Mouse (Mus musculus): ENCODE measurements around the gene Dab2ip. TPM values are rescaled to one million over a fixed set of nuclear protein-coding genes. Genes with fewer than 3 reads are reported as not detected.

Gene Dab2ip
- total and polyA plus RNA-seq, 2 experiments, result 4.1 to 8.4 TPM

DNA sequence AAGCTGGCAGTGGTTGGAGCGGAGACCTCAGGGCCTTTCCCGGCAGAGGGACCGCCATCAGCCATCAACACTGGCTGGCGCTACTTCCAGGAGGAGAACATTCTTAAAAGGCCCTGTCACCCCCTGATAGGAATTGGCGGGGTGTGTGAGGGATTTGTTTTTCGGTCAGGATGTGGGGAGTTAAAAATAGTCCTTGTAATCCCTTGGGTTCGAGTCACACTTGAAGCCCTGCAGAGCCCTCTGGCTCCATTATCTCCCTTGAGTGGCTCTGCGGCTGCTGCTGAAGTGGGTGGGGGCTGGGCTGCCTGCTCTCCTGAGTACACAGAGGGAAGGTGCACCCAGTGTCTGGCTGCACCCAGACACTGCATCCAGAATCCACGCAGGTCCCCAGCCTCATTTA lies 30.3 kb downstream of the Dab2ip start:
- Histone ChIP-seq H3K36me3 (ENCODE audit: control insufficient read depth, insufficient read depth, low read length) (no peaks in the 10 kb centered on the region), H3K9ac (ENCODE audit: low read depth, low read length) (no peak overlapping the region), H3K79me2 (ENCODE audit: control insufficient read depth, insufficient read depth, low read length) (no peaks in the 10 kb centered on the region), H3K4me1 (ENCODE audit: control insufficient read depth, insufficient read depth, low read length) (no peaks in the 10 kb centered on the region; the same call in 1 of the 2 replicates), H3K27me3 (ENCODE audit: control insufficient read depth, insufficient read depth, low read length) (0 out of 2 replicates have a peak, but pooled peaks cover 2% of the 10 kb centered on the region), H3K27ac (replicated peaks; ENCODE audit: insufficient read depth, low read depth, low read length) (no peak overlapping the region), H3K4me3 (ENCODE audit: insufficient read depth, low read depth, low read length) (no peak overlapping the region)
- WGBS, result 85% methylated on average over 9 of the region's 9 CpGs
- TF ChIP-seq CTCF (IDR thresholded peaks at IDR 0.05; ENCODE audit: low read depth, low read length), result no peak
- TF ChIP-seq POLR2A (IDR thresholded peaks at IDR 0.05; ENCODE audit: extremely low read depth, insufficient read depth, low read length), result no peak
- no peak for DNase-seq (ENCODE audit: extremely low read depth, low read depth, low spot score)

DNA sequence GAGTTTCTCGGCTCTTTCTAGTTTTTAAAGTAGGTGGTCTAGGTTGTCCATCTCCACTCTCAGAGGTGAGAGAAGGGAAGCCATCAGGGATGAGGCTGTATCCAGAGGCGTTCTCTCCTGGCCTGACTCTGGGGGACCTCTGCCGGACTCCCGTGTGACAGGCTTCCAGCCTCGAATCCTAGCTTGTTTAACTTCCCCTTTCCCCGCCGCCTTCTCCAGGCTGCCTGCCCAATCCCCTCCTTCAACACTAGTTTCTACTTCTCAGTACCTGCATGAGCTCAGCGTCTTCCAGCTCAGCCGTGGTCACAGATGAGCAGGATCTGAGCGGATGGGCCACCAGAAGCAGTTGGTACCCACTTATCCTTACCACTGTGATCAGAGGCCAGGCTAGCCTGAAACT lies 31.3 kb downstream of the Dab2ip start:
- Histone ChIP-seq H3K4me1 (ENCODE audit: control insufficient read depth, insufficient read depth, low read length) (no peaks in the 10 kb centered on the region; the same call in 1 of the 2 replicates), H3K9ac (ENCODE audit: low read depth, low read length) (no peak overlapping the region), H3K27ac (replicated peaks; ENCODE audit: insufficient read depth, low read depth, low read length) (no peak overlapping the region), H3K79me2 (ENCODE audit: control insufficient read depth, insufficient read depth, low read length) (no peaks in the 10 kb centered on the region), H3K4me3 (ENCODE audit: insufficient read depth, low read depth, low read length) (no peak overlapping the region), H3K27me3 (ENCODE audit: control insufficient read depth, insufficient read depth, low read length) (0 out of 2 replicates have a peak, but pooled peaks cover 2% of the 10 kb centered on the region), H3K36me3 (ENCODE audit: control insufficient read depth, insufficient read depth, low read length) (no peaks in the 10 kb centered on the region)
- TF ChIP-seq CTCF (IDR thresholded peaks at IDR 0.05; ENCODE audit: low read depth, low read length) (no peak), POLR2A (IDR thresholded peaks at IDR 0.05; ENCODE audit: extremely low read depth, insufficient read depth, low read length) (no peak)
- 77% methylated on average over 10 of the region's 10 CpGs for WGBS
- DNase-seq (ENCODE audit: extremely low read depth, low read depth, low spot score), result no peak

DNA sequence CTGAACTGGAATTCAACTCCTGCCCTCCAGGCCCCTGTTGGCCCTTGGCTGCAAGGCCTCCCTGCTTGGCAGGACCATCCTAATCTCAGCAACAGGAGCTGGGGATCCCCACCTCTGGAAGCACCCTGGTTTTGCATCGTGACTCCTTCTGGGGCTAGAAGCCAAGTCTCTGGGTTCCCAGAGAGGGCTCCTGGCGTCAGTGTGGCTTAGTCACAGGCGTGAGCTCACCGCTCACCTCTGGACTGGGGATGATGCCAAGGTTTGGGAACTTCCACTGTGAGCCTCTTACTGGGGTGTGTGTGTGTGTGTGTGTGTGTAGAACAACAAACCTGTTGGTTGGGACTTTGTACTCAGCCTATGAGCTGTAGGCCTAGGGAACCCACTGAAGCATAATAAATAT lies 31.7 kb downstream of the Dab2ip start:
- Histone ChIP-seq H3K4me3 (ENCODE audit: insufficient read depth, low read depth, low read length) (no peak overlapping the region), H3K27me3 (ENCODE audit: control insufficient read depth, insufficient read depth, low read length) (0 out of 2 replicates have a peak, but pooled peaks cover 2% of the 10 kb centered on the region), H3K36me3 (ENCODE audit: control insufficient read depth, insufficient read depth, low read length) (no peaks in the 10 kb centered on the region), H3K79me2 (ENCODE audit: control insufficient read depth, insufficient read depth, low read length) (no peaks in the 10 kb centered on the region), H3K27ac (replicated peaks; ENCODE audit: insufficient read depth, low read depth, low read length) (no peak overlapping the region), H3K4me1 (ENCODE audit: control insufficient read depth, insufficient read depth, low read length) (no peaks in the 10 kb centered on the region; the same call in 1 of the 2 replicates), H3K9ac (ENCODE audit: low read depth, low read length) (no peak overlapping the region)
- WGBS, result 22% methylated on average over 4 of the region's 4 CpGs
- peak; percentile 68 for DNase-seq (ENCODE audit: extremely low read depth, low read depth, low spot score)
- TF ChIP-seq CTCF (IDR thresholded peaks at IDR 0.05; ENCODE audit: low read depth, low read length) (no peak), POLR2A (IDR thresholded peaks at IDR 0.05; ENCODE audit: extremely low read depth, insufficient read depth, low read length) (no peak)

DNA sequence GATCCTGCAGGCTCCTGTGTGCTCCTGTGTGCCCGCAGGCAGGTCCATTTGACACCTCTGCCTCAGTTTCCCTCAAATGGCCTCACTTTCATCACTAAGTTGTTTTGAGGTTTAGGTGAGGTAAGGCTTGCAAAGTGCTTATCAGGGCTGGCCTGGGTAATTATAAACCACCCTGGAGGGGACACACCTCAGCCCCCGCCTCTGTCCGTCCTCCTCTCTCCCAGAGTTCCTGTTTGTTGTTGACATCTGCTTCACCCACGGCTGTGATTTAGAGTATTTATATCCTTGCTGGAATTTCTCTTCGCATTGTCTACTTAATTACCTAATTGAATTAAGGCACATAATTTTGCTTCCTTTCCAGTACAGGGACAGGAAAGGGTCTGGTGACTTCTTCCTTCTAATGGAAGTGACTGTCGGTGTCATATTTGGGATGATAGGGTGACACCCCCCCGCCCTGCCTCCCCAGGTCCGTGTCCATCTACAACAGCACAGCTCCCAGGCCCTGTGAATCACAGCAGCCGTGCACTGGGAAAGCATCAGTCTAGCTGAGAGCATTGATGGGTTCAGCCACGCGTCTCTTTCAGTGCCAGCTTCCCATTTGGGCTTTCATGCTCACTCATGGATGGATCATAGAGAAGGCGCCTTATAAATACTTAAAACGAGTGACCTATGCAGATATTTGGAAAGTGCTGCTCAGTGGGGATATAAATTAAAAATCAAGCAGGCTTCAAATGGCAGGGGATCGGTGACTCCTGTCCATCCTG lies 34.1 kb downstream of the Dab2ip start:
- H3K27ac ChIP-seq (replicated peaks; ENCODE audit: insufficient read depth, low read depth, low read length), result no peak overlapping the region
- TF ChIP-seq POLR2A (IDR thresholded peaks at IDR 0.05; ENCODE audit: extremely low read depth, insufficient read depth, low read length) (no peak), CTCF (IDR thresholded peaks at IDR 0.05; ENCODE audit: low read depth, low read length) (no peak)
- H3K79me2 ChIP-seq (ENCODE audit: control insufficient read depth, insufficient read depth, low read length), result no peaks in the 10 kb centered on the region
- H3K36me3 ChIP-seq (ENCODE audit: control insufficient read depth, insufficient read depth, low read length), result no peaks in the 10 kb centered on the region
- DNase-seq (ENCODE audit: extremely low read depth, low read depth, low spot score), result no peak
- H3K9ac ChIP-seq (ENCODE audit: low read depth, low read length), result no peak overlapping the region
- no peak overlapping the region for H3K4me3 ChIP-seq (ENCODE audit: insufficient read depth, low read depth, low read length)
- H3K4me1 ChIP-seq (ENCODE audit: control insufficient read depth, insufficient read depth, low read length), result no peaks in the 10 kb centered on the region; the same call in 1 of the 2 replicates
- WGBS, result 83% methylated on average over 14 of the region's 14 CpGs
- H3K27me3 ChIP-seq (ENCODE audit: control insufficient read depth, insufficient read depth, low read length), result 0 out of 2 replicates have a peak, but pooled peaks cover 2% of the 10 kb centered on the region

DNA sequence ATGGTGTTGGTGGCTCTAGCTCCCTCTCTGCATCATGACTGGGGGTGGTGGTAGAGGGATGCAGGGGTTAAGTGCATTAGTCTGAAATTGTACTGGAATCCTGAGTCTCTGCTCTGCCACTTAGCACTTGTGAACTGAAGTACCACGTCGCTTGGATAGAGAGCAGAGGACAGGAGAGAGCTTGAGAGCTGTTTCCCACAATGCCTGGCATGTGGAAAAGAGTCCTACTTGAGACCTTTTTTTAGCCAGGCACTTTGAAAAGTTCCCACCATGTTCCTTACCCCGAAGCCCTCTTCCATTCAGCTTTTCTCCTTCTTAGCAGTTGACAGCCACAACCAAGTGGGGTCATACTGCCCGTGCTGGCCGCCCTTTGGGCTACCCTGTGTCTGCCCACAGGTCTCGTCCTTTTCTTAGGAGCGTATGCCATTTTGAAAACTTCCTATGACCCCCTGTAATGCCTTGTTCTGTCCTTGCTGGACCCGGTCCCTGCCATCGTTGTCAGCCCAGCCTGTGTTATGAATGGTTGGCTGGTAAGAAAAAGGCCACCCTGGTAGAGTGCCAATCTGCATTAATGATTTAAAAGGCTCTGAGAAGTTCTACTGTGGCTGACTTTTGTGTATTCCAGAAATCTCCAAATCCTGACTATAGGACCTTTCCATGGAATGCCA lies 34.8 kb downstream of the Dab2ip start:
- Histone ChIP-seq H3K79me2 (ENCODE audit: control insufficient read depth, insufficient read depth, low read length) (no peaks in the 10 kb centered on the region), H3K4me1 (ENCODE audit: control insufficient read depth, insufficient read depth, low read length) (no peaks in the 10 kb centered on the region; the same call in 1 of the 2 replicates)

More for the DNA sequence above, 34.8 kb downstream of the Dab2ip start:
- TF ChIP-seq POLR2A (IDR thresholded peaks at IDR 0.05; ENCODE audit: extremely low read depth, insufficient read depth, low read length) (no peak), CTCF (IDR thresholded peaks at IDR 0.05; ENCODE audit: low read depth, low read length) (no peak)
- 79% methylated on average over 9 of the region's 9 CpGs for WGBS
- Histone ChIP-seq H3K36me3 (ENCODE audit: control insufficient read depth, insufficient read depth, low read length) (no peaks in the 10 kb centered on the region), H3K27ac (replicated peaks; ENCODE audit: insufficient read depth, low read depth, low read length) (no peak overlapping the region), H3K4me3 (ENCODE audit: insufficient read depth, low read depth, low read length) (no peak overlapping the region), H3K9ac (ENCODE audit: low read depth, low read length) (no peak overlapping the region), H3K27me3 (ENCODE audit: control insufficient read depth, insufficient read depth, low read length) (0 out of 2 replicates have a peak, but pooled peaks cover 2% of the 10 kb centered on the region)
- no peak for DNase-seq (ENCODE audit: extremely low read depth, low read depth, low spot score)

All from liver, adult 2 months (tissue).